Mouse (Mus musculus): Measurements from ENCODE around the gene Gsn.

DNA sequence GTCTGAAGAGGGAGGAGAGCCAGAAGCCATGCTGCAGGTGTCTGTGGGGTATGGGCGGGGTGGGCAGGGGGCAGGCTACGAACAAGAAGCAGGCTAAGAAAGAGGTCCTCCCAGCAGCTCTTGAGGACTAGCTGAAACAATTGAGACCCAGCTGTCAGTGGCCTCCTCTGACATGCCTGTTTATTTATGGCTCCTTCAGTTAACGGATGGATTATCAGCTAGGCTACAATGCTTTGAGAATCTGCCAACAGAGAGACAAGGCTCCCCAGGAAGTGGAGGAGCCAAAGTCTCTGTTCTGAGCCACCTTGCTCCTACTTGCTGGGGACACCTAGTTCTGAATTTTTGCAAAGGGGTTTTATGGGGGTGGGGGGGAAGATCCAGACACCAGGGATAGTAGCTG is 36.5 kb downstream of the Gsn start:
- TF ChIP-seq CTCF (IDR thresholded peaks at IDR 0.05; ENCODE audit: low read depth, low read length): no peak
- no peak for TF ChIP-seq POLR2A (IDR thresholded peaks at IDR 0.05; ENCODE audit: insufficient read depth, low read length)

Data from ES-Bruce4 (cell line).